Mouse (Mus musculus) neural tube, embryonic 13.5 days (tissue): Measurements from ENCODE around the gene Lmod2. TPM values are rescaled to one million over a fixed set of nuclear protein-coding genes. Genes with fewer than 3 reads are reported as not detected.

Experiments
- ATAC-seq: fragments of 200-750 bp; cut with Nextera tagmentation; 2 replicates; pipeline ENCODE4 v1.8.0; 2017; ENCODE audit warnings: low read depth, mild to moderate bottlenecking, moderate TSS enrichment, moderate library complexity
- H3K27ac ChIP-seq: fragments of 300-500 bp; sonication (generic); replicated peaks from 2 replicates; pipeline ENCODE4 v1.5.1; 2015; ENCODE audit warnings: moderate library complexity, mild to moderate bottlenecking, inconsistent platforms
- H3K27me3 ChIP-seq: fragments of 300-500 bp; sonication (generic); 2 replicates; pipeline ENCODE4 v1.6.1; 2015; ENCODE audit warnings: mild to moderate bottlenecking, inconsistent platforms
- H3K36me3 ChIP-seq: fragments of 300-500 bp; sonication (generic); 2 replicates; pipeline ENCODE4 v1.6.1; 2015; ENCODE audit warnings: mild to moderate bottlenecking, inconsistent platforms
- H3K4me1 ChIP-seq: fragments of 300-500 bp; sonication (generic); replicated peaks from 2 replicates; pipeline ENCODE4 v1.6.1; 2015; ENCODE audit warnings: inconsistent platforms
- H3K4me2 ChIP-seq: fragments of 300-500 bp; sonication (generic); 2 replicates; pipeline ENCODE4 v1.6.1; 2015; ENCODE audit warnings: inconsistent platforms, mild to moderate bottlenecking, moderate library complexity
- H3K4me3 ChIP-seq: fragments of 300-500 bp; sonication (generic); 2 replicates; pipeline ENCODE4 v1.5.1; 2015; ENCODE audit warnings: mild to moderate bottlenecking, inconsistent platforms
- H3K9ac ChIP-seq: fragments of 300-500 bp; sonication (generic); 2 replicates; pipeline ENCODE4 v1.6.1; 2015; ENCODE audit warnings: moderate library complexity, mild to moderate bottlenecking, inconsistent platforms
- H3K9me3 ChIP-seq: fragments of 300-500 bp; sonication (generic); 2 replicates; pipeline ENCODE4 v1.6.1; 2016; ENCODE audit warnings: inconsistent platforms
- WGBS: fragments of 180-500 bp; shearing (Covaris S2); methylation state at CpG from one replicate; pipeline ENCODE4 v1.1.7; 2015; 5-methylcytosine and 5-hydroxymethylcytosine counted together
- polyA plus RNA-seq: library from polyadenylated mRNA; unstranded; fragments of >200 nt; fragmentation: Nextera tagmentation; extraction: Ambion mirVana; gene quantifications from 2 replicates; pipeline ENCODE4 v1.2.1, GENCODE M21; 2015

The Lmod2 gene
- polyA plus RNA-seq, result 0.15 and 0.19 TPM in 2 replicates

GRCm38 (mm10) chr6:24597500-24597899, at the start of gene Lmod2:
Gene Lmod2, plus strand, starts transcription at chr6:24597762.
- ATAC-seq, result no peak
- WGBS, result 79% methylated on average over 10 of the region's 10 CpGs
- no peaks in the 10 kb centered on the region for H3K4me1 ChIP-seq

GRCm38 (mm10) chr6:24549801-24550200, 47.8 kb upstream of the Lmod2 start:
- ATAC-seq, result no peak
- no peaks in the 10 kb centered on the region for H3K36me3 ChIP-seq
- no peaks in the 10 kb centered on the region for H3K27me3 ChIP-seq
- no peak overlapping the region for H3K9ac ChIP-seq
- H3K4me1 ChIP-seq, result no peaks in the 10 kb centered on the region
- no peaks in the 10 kb centered on the region for H3K9me3 ChIP-seq
- H3K4me3 ChIP-seq, result no peak overlapping the region
- H3K4me2 ChIP-seq, result no peak overlapping the region
- WGBS, result 85% methylated on average over 2 of the region's 2 CpGs
- H3K27ac ChIP-seq, result no peak overlapping the region

More at GRCm38 (mm10) chr6:24597500-24597899, at the start of gene Lmod2:
- Histone ChIP-seq H3K4me2 (no peak within 1 kb of the TSS), H3K4me3 (no peak within 1 kb of the TSS), H3K9ac (no peak within 1 kb of the TSS), H3K27ac (no peak within 1 kb of the TSS), H3K9me3 (no peaks in the 10 kb centered on the region), H3K36me3 (no peaks in the 10 kb centered on the region), H3K27me3 (no peaks in the 10 kb centered on the region)

GRCm38 (mm10) chr6:24552046-24552445, 45.5 kb upstream of the Lmod2 start:
- H3K27me3 ChIP-seq, result no peaks in the 10 kb centered on the region
- H3K9ac ChIP-seq, result no peak overlapping the region
- ATAC-seq, result no peak
- H3K9me3 ChIP-seq, result no peaks in the 10 kb centered on the region
- no peaks in the 10 kb centered on the region for H3K36me3 ChIP-seq
- 73% methylated on average over 7 of the region's 7 CpGs for WGBS
- no peak overlapping the region for H3K27ac ChIP-seq
- H3K4me2 ChIP-seq, result no peak overlapping the region
- H3K4me3 ChIP-seq, result no peak overlapping the region
- H3K4me1 ChIP-seq, result no peaks in the 10 kb centered on the region

- no peak overlapping the region for H3K4me2 ChIP-seq
- no peak overlapping the region for H3K9ac ChIP-seq
- H3K9me3 ChIP-seq, result no peaks in the 10 kb centered on the region
- no peaks in the 10 kb centered on the region for H3K4me1 ChIP-seq
- H3K27ac ChIP-seq, result no peak overlapping the region
- no peak for ATAC-seq
- no peaks in the 10 kb centered on the region for H3K36me3 ChIP-seq
- WGBS, result 78% methylated on average over 11 of the region's 11 CpGs
- no peaks in the 10 kb centered on the region for H3K27me3 ChIP-seq
- no peak overlapping the region for H3K4me3 ChIP-seq
Observed at GRCm38 (mm10) chr6:24554427-24555086, 43.0 kb upstream of the Lmod2 start.

GRCm38 (mm10) chr6:24555488-24555887, 42.1 kb upstream of the Lmod2 start:
- Histone ChIP-seq H3K27me3 (no peaks in the 10 kb centered on the region), H3K4me2 (no peak overlapping the region), H3K9me3 (no peaks in the 10 kb centered on the region), H3K4me3 (no peak overlapping the region), H3K4me1 (no peaks in the 10 kb centered on the region), H3K9ac (no peak overlapping the region), H3K36me3 (no peaks in the 10 kb centered on the region), H3K27ac (no peak overlapping the region)
- 86% methylated on average over 2 of the region's 2 CpGs for WGBS
- ATAC-seq, result no peak

- H3K4me3 ChIP-seq, result no peak overlapping the region
- no peak overlapping the region for H3K4me2 ChIP-seq
- no peaks in the 10 kb centered on the region for H3K9me3 ChIP-seq
- no peak overlapping the region for H3K9ac ChIP-seq
- H3K27ac ChIP-seq, result no peak overlapping the region
- no peaks in the 10 kb centered on the region for H3K27me3 ChIP-seq
- no peak for ATAC-seq
- WGBS, result 78% methylated on average over 9 of the region's 9 CpGs
- no peaks in the 10 kb centered on the region for H3K4me1 ChIP-seq
- no peaks in the 10 kb centered on the region for H3K36me3 ChIP-seq
Observed at GRCm38 (mm10) chr6:24564081-24564480, 33.5 kb upstream of the Lmod2 start.

GRCm38 (mm10) chr6:24564886-24565285, 32.7 kb upstream of the Lmod2 start:
- Histone ChIP-seq H3K27ac (no peak overlapping the region), H3K4me2 (no peak overlapping the region), H3K4me1 (no peaks in the 10 kb centered on the region), H3K27me3 (no peaks in the 10 kb centered on the region), H3K4me3 (no peak overlapping the region), H3K9ac (no peak overlapping the region), H3K36me3 (no peaks in the 10 kb centered on the region), H3K9me3 (no peaks in the 10 kb centered on the region)
- WGBS, result 94% methylated on average over 1 of the region's 1 CpGs
- ATAC-seq, result no peak

- Histone ChIP-seq H3K27me3 (no peaks in the 10 kb centered on the region), H3K4me1 (no peaks in the 10 kb centered on the region), H3K27ac (no peak overlapping the region), H3K9ac (no peak overlapping the region), H3K4me2 (no peak overlapping the region), H3K36me3 (no peaks in the 10 kb centered on the region), H3K9me3 (no peaks in the 10 kb centered on the region), H3K4me3 (no peak overlapping the region)
- 87% methylated on average over 5 of the region's 5 CpGs for WGBS
- no peak for ATAC-seq
Observed at GRCm38 (mm10) chr6:24568963-24569362, 28.6 kb upstream of the Lmod2 start.

GRCm38 (mm10) chr6:24569711-24570110, 27.9 kb upstream of the Lmod2 start:
- Histone ChIP-seq H3K4me1 (no peaks in the 10 kb centered on the region), H3K4me2 (no peak overlapping the region), H3K27me3 (no peaks in the 10 kb centered on the region), H3K9me3 (no peaks in the 10 kb centered on the region), H3K27ac (no peak overlapping the region), H3K4me3 (no peak overlapping the region), H3K9ac (no peak overlapping the region), H3K36me3 (no peaks in the 10 kb centered on the region)
- 89% methylated on average over 1 of the region's 1 CpGs for WGBS
- ATAC-seq, result no peak

- no peak for ATAC-seq
- no peak overlapping the region for H3K4me2 ChIP-seq
- H3K9me3 ChIP-seq, result no peaks in the 10 kb centered on the region
- no peak overlapping the region for H3K27ac ChIP-seq
- H3K4me3 ChIP-seq, result no peak overlapping the region
- H3K27me3 ChIP-seq, result no peaks in the 10 kb centered on the region
- no peaks in the 10 kb centered on the region for H3K36me3 ChIP-seq
- WGBS, result 76% methylated on average over 11 of the region's 11 CpGs
- no peak overlapping the region for H3K9ac ChIP-seq
- no peaks in the 10 kb centered on the region for H3K4me1 ChIP-seq
Observed at GRCm38 (mm10) chr6:24570278-24570677, 27.3 kb upstream of the Lmod2 start.

- Histone ChIP-seq H3K27me3 (no peaks in the 10 kb centered on the region), H3K36me3 (no peaks in the 10 kb centered on the region), H3K9me3 (no peaks in the 10 kb centered on the region), H3K4me1 (no peaks in the 10 kb centered on the region), H3K27ac (no peak overlapping the region), H3K4me2 (no peak overlapping the region), H3K4me3 (no peak overlapping the region), H3K9ac (no peak overlapping the region)
- WGBS, result 73% methylated on average over 6 of the region's 6 CpGs
- ATAC-seq, result no peak
Observed at GRCm38 (mm10) chr6:24571126-24571525, 26.4 kb upstream of the Lmod2 start.

GRCm38 (mm10) chr6:24572431-24572830, 25.1 kb upstream of the Lmod2 start:
- 91% methylated on average over 14 of the region's 14 CpGs for WGBS

GRCm38 (mm10) chr6:24573319-24573718, 24.2 kb upstream of the Lmod2 start:
- Histone ChIP-seq H3K27me3 (no peaks in the 10 kb centered on the region), H3K4me1 (no peaks in the 10 kb centered on the region), H3K36me3 (no peaks in the 10 kb centered on the region), H3K27ac (no peak overlapping the region), H3K4me3 (no peak overlapping the region), H3K9me3 (no peaks in the 10 kb centered on the region), H3K4me2 (no peak overlapping the region), H3K9ac (no peak overlapping the region)
- ATAC-seq, result no peak

More at GRCm38 (mm10) chr6:24572431-24572830, 25.1 kb upstream of the Lmod2 start:
- Histone ChIP-seq H3K27ac (no peak overlapping the region), H3K9ac (no peak overlapping the region), H3K36me3 (no peaks in the 10 kb centered on the region), H3K4me2 (no peak overlapping the region), H3K4me1 (no peaks in the 10 kb centered on the region), H3K9me3 (no peaks in the 10 kb centered on the region), H3K4me3 (no peak overlapping the region), H3K27me3 (no peaks in the 10 kb centered on the region)
- no peak for ATAC-seq
